Mouse (Mus musculus) E14TG2a.4 (cell line): ENCODE measurements around the gene Prps1l3.

Source experiments
- H3K27me3 ChIP-seq: 2 replicates; pipeline ENCODE4 v1.6.1; 2014; ENCODE audit warnings: low read length, control low read depth; ENCODE audit not compliant: insufficient read depth
- H3K36me3 ChIP-seq: 2 replicates; pipeline ENCODE4 v1.6.1; 2014; ENCODE audit warnings: low read length, control low read depth; ENCODE audit not compliant: insufficient read depth
- H3K4me1 ChIP-seq: replicated peaks from 2 replicates; pipeline ENCODE4 v1.6.1; 2014; ENCODE audit warnings: low read depth, low read length, control low read depth
- H3K4me3 ChIP-seq: replicated peaks from 2 replicates; pipeline ENCODE4 v1.5.1; 2014; ENCODE audit warnings: mild to moderate bottlenecking, low read length
- H3K9me3 ChIP-seq: 2 replicates; pipeline ENCODE4 v1.6.1; 2014; ENCODE audit warnings: low read length, control low read depth
- CTCF ChIP-seq: conservative IDR thresholded peaks from 2 replicates; pipeline ENCODE4 v1.5.1; 2014; ENCODE audit warnings: low read length
- NANOG ChIP-seq: IDR thresholded peaks from 2 replicates; pipeline ENCODE4 v1.6.1; 2014; ENCODE audit warnings: borderline replicate concordance, low read length, mixed read lengths
- POU5F1 ChIP-seq: IDR thresholded peaks from 2 replicates; pipeline ENCODE4 v1.6.1; 2014; ENCODE audit warnings: low read length, borderline replicate concordance

The Prps1l3 gene

GRCm38 (mm10) chr12:57227776-57228175 lies 2.4 kb upstream of the Prps1l3 start:
- Histone ChIP-seq H3K27me3 (no peaks in the 10 kb centered on the region), H3K36me3 (peaks cover 13% of the 10 kb centered on the region; the same call in 1 of the 2 replicates), H3K4me1 (peaks cover 46% of the 10 kb centered on the region), H3K4me3 (no peak overlapping the region), H3K9me3 (no peaks in the 10 kb centered on the region)
- TF ChIP-seq CTCF, result no peak
- TF ChIP-seq NANOG, result no peak
- no peak for TF ChIP-seq POU5F1

- Histone ChIP-seq H3K36me3 (peaks cover 16% of the 10 kb centered on the region), H3K27me3 (no peaks in the 10 kb centered on the region), H3K4me1 (peaks cover 49% of the 10 kb centered on the region), H3K4me3 (peak overlapping the region; percentile 92), H3K9me3 (no peaks in the 10 kb centered on the region)
- no peak for TF ChIP-seq CTCF
- no peak for TF ChIP-seq NANOG
These were observed 509 bp upstream of the Prps1l3 start for GRCm38 (mm10) chr12:57229703-57230102.

GRCm38 (mm10) chr12:57231085-57231875 lies 1.1 kb downstream of the Prps1l3 start:
- TF ChIP-seq POU5F1 (no peak), CTCF (no peak), NANOG (no peak)
- H3K27me3 ChIP-seq, result no peaks in the 10 kb centered on the region
- H3K9me3 ChIP-seq, result no peaks in the 10 kb centered on the region
- peaks cover 29% of the 10 kb centered on the region for H3K36me3 ChIP-seq
- peak overlapping the region; percentile 92 for H3K4me3 ChIP-seq
- peaks cover 57% of the 10 kb centered on the region for H3K4me1 ChIP-seq

GRCm38 (mm10) chr12:57233386-57233785 lies 3.2 kb downstream of the Prps1l3 start:
- H3K4me3 ChIP-seq, result peak overlapping the region; percentile 53; the same call in 1 of the 2 replicates
- no peaks in the 10 kb centered on the region for H3K27me3 ChIP-seq
- TF ChIP-seq NANOG (no peak), POU5F1 (no peak), CTCF (no peak)
- peaks cover 40% of the 10 kb centered on the region for H3K36me3 ChIP-seq
- H3K9me3 ChIP-seq, result no peaks in the 10 kb centered on the region
- H3K4me1 ChIP-seq, result peaks cover 51% of the 10 kb centered on the region

GRCm38 (mm10) chr12:57243671-57244495 lies 13.7 kb downstream of the Prps1l3 start:
- TF ChIP-seq CTCF, result no peak
- TF ChIP-seq POU5F1, result no peak
- no peak for TF ChIP-seq NANOG
- Histone ChIP-seq H3K27me3 (no peaks in the 10 kb centered on the region), H3K4me1 (peaks cover 42% of the 10 kb centered on the region), H3K9me3 (no peaks in the 10 kb centered on the region), H3K4me3 (no peak overlapping the region), H3K36me3 (peaks cover 37% of the 10 kb centered on the region)

- Histone ChIP-seq H3K4me1 (no peaks in the 10 kb centered on the region), H3K27me3 (no peaks in the 10 kb centered on the region), H3K36me3 (no peaks in the 10 kb centered on the region), H3K9me3 (no peaks in the 10 kb centered on the region), H3K4me3 (no peak overlapping the region)
- TF ChIP-seq NANOG, result no peak
- peak; percentile 31 for TF ChIP-seq CTCF
These were observed 28.4 kb downstream of the Prps1l3 start for GRCm38 (mm10) chr12:57258572-57258971.

- no peaks in the 10 kb centered on the region for H3K36me3 ChIP-seq
- TF ChIP-seq CTCF, result no peak
- TF ChIP-seq NANOG, result no peak
- TF ChIP-seq POU5F1, result no peak
- no peak overlapping the region for H3K4me3 ChIP-seq
- H3K9me3 ChIP-seq, result no peaks in the 10 kb centered on the region
- H3K4me1 ChIP-seq, result no peaks in the 10 kb centered on the region
- H3K27me3 ChIP-seq, result no peaks in the 10 kb centered on the region
These were observed 45.2 kb downstream of the Prps1l3 start for GRCm38 (mm10) chr12:57275456-57275855.
